Mouse (Mus musculus): ENCODE data around the gene Cdh13.

DNA sequence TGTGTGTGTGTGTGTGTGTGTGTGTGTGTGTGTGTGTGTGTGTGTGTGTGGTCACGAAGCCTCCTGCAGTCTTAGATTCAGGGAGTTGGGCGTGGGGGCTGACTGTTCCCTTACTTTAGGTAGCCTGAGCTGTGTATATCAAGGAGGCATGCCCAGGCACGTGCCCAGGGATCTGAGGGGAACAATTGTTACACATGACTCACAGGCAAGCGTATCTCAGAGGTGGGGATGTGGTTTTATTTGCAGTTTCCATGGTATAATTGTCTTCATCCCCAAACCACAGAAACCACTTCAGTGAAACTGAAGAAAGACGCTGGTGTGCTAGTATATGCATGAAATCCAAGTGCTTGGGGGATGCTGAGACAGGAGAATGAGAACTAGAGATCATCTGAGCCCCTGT lies 546.8 kb downstream of the Cdh13 start:
- TF ChIP-seq POLR2A (IDR thresholded peaks at IDR 0.05; ENCODE audit: insufficient read length, low read depth) (no peak), REST (IDR thresholded peaks at IDR 0.05; ENCODE audit: insufficient read depth, insufficient read length) (no peak), MAX (IDR thresholded peaks at IDR 0.05; ENCODE audit: low read depth) (no peak), TCF12 (IDR thresholded peaks at IDR 0.05; ENCODE audit: insufficient read depth, poor library complexity, severe bottlenecking) (no peak)

All from myocyte (in vitro differentiated cells).